Mouse (Mus musculus): ENCODE data around the gene Olfr237-ps1. TPM values are rescaled to one million over a fixed set of nuclear protein-coding genes. Genes with fewer than 3 reads are reported as not detected.
"Not testable (repeated sequence)": the region's sequence is repeated elsewhere in the genome, so short reads cannot be mapped to it uniquely, and the experiment has no call there.

Gene Olfr237-ps1
- not detected for total RNA-seq (2021)
- long read RNA-seq, experiment 1: 0 reads
- long read RNA-seq, experiment 2: 0 reads

GRCm38 (mm10) chr6:43146267-43146666 is at the start of gene Olfr237-ps1:
Gene Olfr237-ps1, plus strand, starts transcription at chr6:43146567.
- DNase-seq (ENCODE audit: low spot score in 2 of 2): not testable (repeated sequence)

- DNase-seq (ENCODE audit: low spot score in 2 of 2): not testable (repeated sequence)
Measured at GRCm38 (mm10) chr6:43106069-43106468, 40.3 kb upstream of the Olfr237-ps1 start, which contains the start of gene Olfr441. Gene Olfr441, plus strand, starts transcription at chr6:43106369.

DNA sequence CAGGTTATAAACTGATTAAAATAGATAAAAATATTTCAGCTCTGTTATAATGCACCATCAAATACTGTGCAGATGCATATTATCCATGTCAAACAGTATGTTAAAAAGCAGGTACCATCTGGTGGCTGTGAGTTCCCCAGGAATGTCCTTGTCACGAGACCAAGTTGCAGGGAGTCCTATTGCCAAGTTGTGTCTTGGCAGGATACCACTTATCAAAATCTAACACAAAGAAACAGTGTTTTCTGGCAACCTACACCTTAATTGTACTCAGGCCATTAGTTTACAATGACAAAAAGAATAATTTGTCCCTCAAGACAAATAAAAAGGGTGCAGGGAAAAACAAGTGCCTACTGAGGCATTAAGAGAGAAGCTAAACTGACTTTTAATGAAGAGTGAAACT is 13.1 kb downstream of the Olfr237-ps1 start:
- no peak for DNase-seq (ENCODE audit: low spot score in 2 of 2)

- no peak for DNase-seq (ENCODE audit: low spot score in 2 of 2)
Measured at GRCm38 (mm10) chr6:43162982-43163381, 16.6 kb downstream of the Olfr237-ps1 start, which contains the start of gene Olfr437. Gene Olfr437, plus strand, starts transcription at chr6:43163282.

GRCm38 (mm10) chr6:43167246-43167645 is 20.9 kb downstream of the Olfr237-ps1 start:
- no peak for DNase-seq (ENCODE audit: low spot score in 2 of 2)

DNA sequence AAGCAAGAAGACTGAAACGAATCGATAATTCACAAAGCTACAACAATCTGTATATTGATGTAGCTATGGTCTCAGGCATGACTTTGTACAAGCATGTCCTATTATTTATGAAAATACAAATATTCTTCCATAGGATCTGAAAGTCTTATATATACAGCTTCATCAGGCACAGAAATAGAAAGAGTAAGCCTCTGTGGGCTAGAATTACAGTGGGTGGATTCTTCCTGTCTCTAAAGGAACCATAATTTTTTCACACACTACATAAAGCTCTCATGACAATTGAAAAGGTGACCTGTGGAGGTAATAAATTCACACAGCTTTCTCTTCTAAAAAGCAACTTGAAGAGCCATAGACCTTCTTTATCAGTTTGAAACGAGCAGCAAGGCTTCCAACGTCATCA is 25.5 kb downstream of the Olfr237-ps1 start, which contains the start of gene Olfr13:
Olfr13 (plus strand) TSS at position 301 of the 400 bp plus-strand sequence.
- no peak for DNase-seq (ENCODE audit: low spot score in 2 of 2)

GRCm38 (mm10) chr6:43178129-43178528 is 31.8 kb downstream of the Olfr237-ps1 start:
- no peak for DNase-seq (ENCODE audit: low spot score in 2 of 2)

- no peak for DNase-seq (ENCODE audit: low spot score in 2 of 2)
Measured at GRCm38 (mm10) chr6:43178584-43179501, 32.5 kb downstream of the Olfr237-ps1 start.

DNA sequence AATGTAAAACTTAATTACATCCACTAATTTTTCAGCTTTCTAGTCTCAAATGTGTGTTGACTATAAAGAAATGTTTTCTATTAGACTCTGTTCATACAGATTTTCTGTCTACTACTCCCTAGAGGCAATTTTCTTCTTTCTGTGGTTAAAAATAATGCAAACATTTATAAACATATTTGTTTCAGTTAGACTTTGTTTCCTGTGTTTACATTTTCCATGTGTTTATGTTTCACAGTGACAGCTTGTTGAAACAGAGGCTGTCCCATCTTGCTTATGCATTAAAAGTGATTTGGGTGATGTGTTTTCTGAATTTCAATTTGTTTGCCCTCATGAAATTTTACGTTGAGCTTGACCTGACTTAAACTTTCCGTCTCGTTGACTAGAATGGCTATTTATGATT is 44.6 kb downstream of the Olfr237-ps1 start:
- DNase-seq (ENCODE audit: low spot score in 2 of 2): no peak

DNA sequence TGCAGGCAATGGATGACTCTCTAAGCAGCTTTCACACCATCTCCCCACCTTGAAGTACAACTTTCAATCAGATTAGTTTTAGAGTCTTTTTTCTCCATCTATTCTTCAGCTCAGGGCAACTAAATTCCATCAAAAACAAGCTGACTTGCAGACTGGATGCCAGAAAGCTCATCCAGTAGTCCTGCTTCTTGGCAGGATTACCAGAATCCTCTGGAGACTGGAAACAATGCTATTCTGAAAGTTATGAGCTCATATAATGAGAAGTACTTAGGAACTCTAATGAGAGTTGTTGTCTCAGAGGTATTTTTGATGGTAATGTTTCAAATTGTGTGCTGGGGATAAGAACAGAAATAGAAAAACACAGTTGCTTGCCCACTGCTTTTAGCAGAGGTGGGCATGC is 50.4 kb downstream of the Olfr237-ps1 start, which contains the start of gene Olfr435:
Olfr435 (plus strand) TSS at position 366 of the 400 bp plus-strand sequence.
- no peak for DNase-seq (ENCODE audit: low spot score in 2 of 2)

GRCm38 (mm10) chr6:43198094-43198493 is 51.7 kb downstream of the Olfr237-ps1 start:
- DNase-seq (ENCODE audit: low spot score in 2 of 2): no peak

- no peak for DNase-seq (ENCODE audit: low spot score in 2 of 2)
Measured at GRCm38 (mm10) chr6:43202786-43203185, 56.4 kb downstream of the Olfr237-ps1 start.

GRCm38 (mm10) chr6:43205355-43205754 is 59.0 kb downstream of the Olfr237-ps1 start:
- DNase-seq (ENCODE audit: low spot score in 2 of 2): no peak

Other genes with a start within 250 kb of the Olfr237-ps1 start
- gene Olfr447, start 237.7 kb upstream of the Olfr237-ps1 start, total RNA-seq (2021): not detected
- gene Olfr446, start 225.2 kb upstream of the Olfr237-ps1 start, total RNA-seq (2021): not detected
- gene Olfr444, start 197.5 kb upstream of the Olfr237-ps1 start, total RNA-seq (2021): not detected
- not detected for gene Olfr441, start 40.2 kb upstream of the Olfr237-ps1 start, total RNA-seq (2021)
- not detected for gene Olfr437, start 16.7 kb downstream of the Olfr237-ps1 start, total RNA-seq (2021)
- not detected for gene Olfr13, start 25.6 kb downstream of the Olfr237-ps1 start, total RNA-seq (2021)
- gene Olfr435, start 50.6 kb downstream of the Olfr237-ps1 start, total RNA-seq (2021): not detected
- gene Olfr434, start 66.5 kb downstream of the Olfr237-ps1 start, total RNA-seq (2021): not detected
- not detected for gene Olfr47, start 85.0 kb downstream of the Olfr237-ps1 start, total RNA-seq (2021)
- 10 to 100 TPM; 17.1 to 22.2 TPM for gene Arhgef5, start 119.0 kb downstream of the Olfr237-ps1 start, total RNA-seq (2021)
- under 1 TPM in 1 of 2 experiments, not detected in 1; 0.34 TPM for gene Nobox, start 163.0 kb downstream of the Olfr237-ps1 start, total RNA-seq (2021)